Mouse (Mus musculus) embryonic facial prominence, embryonic 13.5 days (tissue): ENCODE measurements at regions not wholly inside any gene's neighbourhood (a gene's known extent, or its start where the extent isn't known, plus 50 kb on each side); places are given as distances from the start of the nearest gene placed in this dataset.
A peak's percentile ranks its signal among the peaks of the same experiment; 100 is the strongest.

Experiments
- ATAC-seq: fragments of 200-750 bp; cut with Nextera tagmentation; 2 replicates; pipeline ENCODE4 v1.8.0; 2017; ENCODE audit warnings: low read depth; ENCODE audit not compliant: insufficient number of reproducible peaks, insufficient read depth, low FRiP score, low TSS enrichment
- H3K27ac ChIP-seq: fragments of 300-500 bp; sonication (generic); 2 replicates; pipeline ENCODE4 v1.5.1; 2015; ENCODE audit warnings: moderate library complexity, mild to moderate bottlenecking, inconsistent platforms
- H3K27me3 ChIP-seq: fragments of 300-500 bp; sonication (generic); 2 replicates; pipeline ENCODE4 v1.6.1; 2015; ENCODE audit warnings: mild to moderate bottlenecking, inconsistent platforms
- H3K36me3 ChIP-seq: fragments of 300-500 bp; sonication (generic); 2 replicates; pipeline ENCODE4 v1.6.1; 2015; ENCODE audit warnings: mild to moderate bottlenecking, inconsistent platforms
- H3K4me1 ChIP-seq: fragments of 300-500 bp; sonication (generic); 2 replicates; pipeline ENCODE4 v1.6.1; 2015; ENCODE audit warnings: inconsistent platforms
- H3K4me2 ChIP-seq: fragments of 300-500 bp; sonication (generic); 2 replicates; pipeline ENCODE4 v1.6.1; 2015; ENCODE audit warnings: moderate library complexity, mild to moderate bottlenecking, inconsistent platforms
- H3K4me3 ChIP-seq: fragments of 300-500 bp; sonication (generic); 2 replicates; pipeline ENCODE4 v1.5.1; 2015; ENCODE audit warnings: mild to moderate bottlenecking, inconsistent platforms
- H3K9ac ChIP-seq: fragments of 300-500 bp; sonication (generic); 2 replicates; pipeline ENCODE4 v1.6.1; 2015; ENCODE audit warnings: mild to moderate bottlenecking, inconsistent platforms
- H3K9me3 ChIP-seq: fragments of 300-500 bp; sonication (generic); 2 replicates; pipeline ENCODE4 v1.6.1; 2016; ENCODE audit warnings: inconsistent platforms
- WGBS: fragments of 180-500 bp; shearing (Covaris S2); methylation state at CpG from one replicate; pipeline ENCODE4 v1.1.7; 2015; ENCODE audit warnings: mixed read lengths; 5-methylcytosine and 5-hydroxymethylcytosine counted together

DNA sequence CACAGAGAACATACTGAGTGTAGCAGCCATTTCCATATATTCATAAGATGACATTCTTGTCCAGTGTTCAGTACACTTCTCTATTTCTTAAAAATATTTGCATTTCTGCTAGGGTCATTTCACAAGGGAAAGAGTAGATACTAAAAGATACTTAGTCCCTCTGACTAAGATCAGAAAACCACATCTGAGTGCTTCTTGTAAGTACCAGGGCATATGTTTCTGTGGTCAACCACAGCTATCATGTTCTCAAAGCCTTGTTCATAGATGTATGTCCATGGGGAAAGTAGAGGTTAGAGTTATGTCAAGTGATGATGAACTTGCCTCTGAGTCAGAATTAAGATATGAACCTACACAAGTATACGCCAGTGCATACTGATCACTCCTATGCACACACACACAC, 279.2 kb upstream of the Clnk start:
- no peak for ATAC-seq
- Histone ChIP-seq H3K9ac (no peak overlapping the region), H3K4me3 (no peak overlapping the region), H3K4me1 (no peaks in the 10 kb centered on the region), H3K27ac (no peak overlapping the region), H3K27me3 (no peaks in the 10 kb centered on the region), H3K36me3 (no peaks in the 10 kb centered on the region), H3K9me3 (no peaks in the 10 kb centered on the region), H3K4me2 (no peak overlapping the region)
- WGBS, result 91% methylated on average over 1 of the region's 1 CpGs

DNA sequence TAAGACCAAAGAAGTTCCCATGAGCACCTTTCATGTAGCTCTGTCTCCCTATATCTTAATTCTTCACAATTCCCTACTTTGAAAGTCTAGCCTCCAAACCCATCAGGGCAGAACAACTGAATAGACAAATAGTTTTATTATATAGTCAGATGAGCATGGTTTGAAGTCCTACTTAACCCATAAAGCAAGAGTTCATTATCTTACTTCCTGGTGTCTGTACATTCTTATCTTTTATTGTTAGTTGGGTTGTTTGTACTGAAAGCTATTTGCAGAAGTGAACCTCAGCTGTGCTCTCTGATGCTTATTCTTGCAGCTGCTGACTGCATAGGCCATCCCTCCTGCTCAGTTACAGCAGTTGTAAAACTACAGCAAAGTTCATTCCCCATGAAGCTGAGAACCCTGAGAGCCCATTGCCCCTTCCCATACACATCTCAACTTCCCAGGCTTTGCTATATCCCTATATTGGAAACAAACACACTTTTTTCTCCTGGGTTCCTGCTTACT, 276.7 kb upstream of the Clnk start:
- H3K9me3 ChIP-seq, result no peaks in the 10 kb centered on the region
- no peaks in the 10 kb centered on the region for H3K36me3 ChIP-seq
- H3K27me3 ChIP-seq, result no peaks in the 10 kb centered on the region
- no peak for ATAC-seq
- no peak overlapping the region for H3K27ac ChIP-seq
- H3K9ac ChIP-seq, result no peak overlapping the region
- no peak overlapping the region for H3K4me2 ChIP-seq
- no peaks in the 10 kb centered on the region for H3K4me1 ChIP-seq
- H3K4me3 ChIP-seq, result no peak overlapping the region

DNA sequence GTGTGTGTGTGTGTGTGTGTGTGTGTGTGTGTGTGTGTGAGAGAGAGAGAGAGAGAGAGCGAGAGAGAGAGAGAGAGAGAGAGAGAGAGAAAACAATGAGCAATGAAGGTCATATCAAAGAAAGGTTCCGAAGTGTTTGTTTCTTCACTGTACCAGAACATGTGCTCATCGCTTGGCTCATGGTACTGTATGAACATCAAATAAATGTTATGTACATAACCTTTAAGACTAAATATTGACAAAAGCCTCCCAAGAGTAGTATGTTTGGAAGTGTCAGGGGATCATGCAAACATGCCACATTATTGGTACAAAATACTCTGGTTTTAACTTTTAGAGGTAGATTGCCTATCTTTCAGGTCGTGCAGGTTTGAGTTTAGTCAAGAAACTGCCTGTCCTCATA, 275.3 kb upstream of the Clnk start:
- H3K27ac ChIP-seq, result no peak overlapping the region
- WGBS, result 92% methylated on average over 4 of the region's 4 CpGs
- H3K9me3 ChIP-seq, result no peaks in the 10 kb centered on the region
- no peak overlapping the region for H3K9ac ChIP-seq
- no peak overlapping the region for H3K4me2 ChIP-seq
- no peaks in the 10 kb centered on the region for H3K36me3 ChIP-seq
- no peaks in the 10 kb centered on the region for H3K4me1 ChIP-seq
- no peak overlapping the region for H3K4me3 ChIP-seq
- no peak for ATAC-seq
- no peaks in the 10 kb centered on the region for H3K27me3 ChIP-seq

DNA sequence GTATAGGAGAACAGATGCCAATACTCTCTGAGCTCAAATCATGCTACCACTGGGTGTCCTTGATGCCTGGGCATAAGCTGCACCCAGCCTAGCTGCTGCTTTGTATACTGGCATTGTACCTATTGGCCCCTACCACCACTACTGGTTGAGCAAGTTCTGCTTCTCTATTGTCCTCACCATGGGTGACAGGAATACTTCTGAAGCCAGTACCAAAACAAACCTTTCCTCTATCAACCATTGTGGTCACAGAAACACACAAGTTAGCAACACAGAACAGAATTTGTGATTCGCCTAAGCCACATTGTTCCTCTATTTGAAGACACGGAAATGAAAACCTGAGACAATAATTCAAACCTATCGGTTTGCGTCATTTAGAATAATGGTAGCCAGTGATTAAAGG, 274.3 kb upstream of the Clnk start:
- H3K9ac ChIP-seq, result no peak overlapping the region
- no peak overlapping the region for H3K4me3 ChIP-seq
- WGBS, result 70% methylated on average over 4 of the region's 4 CpGs
- H3K9me3 ChIP-seq, result no peaks in the 10 kb centered on the region
- H3K27me3 ChIP-seq, result no peaks in the 10 kb centered on the region
- no peak overlapping the region for H3K4me2 ChIP-seq
- ATAC-seq, result no peak
- H3K4me1 ChIP-seq, result no peaks in the 10 kb centered on the region
- H3K27ac ChIP-seq, result no peak overlapping the region
- no peaks in the 10 kb centered on the region for H3K36me3 ChIP-seq

DNA sequence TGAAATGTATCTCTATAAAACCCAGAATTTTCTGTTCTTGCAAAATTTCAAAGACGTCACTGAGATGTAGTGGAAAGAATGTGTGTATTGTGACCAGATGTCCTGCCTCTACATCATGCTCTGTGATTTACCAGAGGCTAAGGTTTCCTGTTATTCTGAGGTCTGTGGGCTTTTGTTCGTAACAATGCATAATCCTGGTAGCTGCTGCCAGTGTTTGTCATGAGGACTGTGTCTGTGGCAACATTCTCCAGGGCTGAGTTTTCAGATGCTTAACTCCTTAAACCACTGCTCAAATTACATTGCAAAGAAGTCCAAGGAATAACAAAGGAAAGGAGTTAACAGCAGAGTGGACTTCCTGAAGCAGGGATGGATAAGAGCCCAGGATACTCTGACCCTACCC, 269.0 kb upstream of the Clnk start:
- 17% methylated on average over 2 of the region's 2 CpGs for WGBS
- Histone ChIP-seq H3K9ac (no peak overlapping the region), H3K27me3 (no peaks in the 10 kb centered on the region), H3K9me3 (no peaks in the 10 kb centered on the region), H3K36me3 (no peaks in the 10 kb centered on the region), H3K4me3 (no peak overlapping the region), H3K4me1 (peaks cover 6% of the 10 kb centered on the region; the same call in 1 of the 2 replicates), H3K27ac (no peak overlapping the region), H3K4me2 (no peak overlapping the region)
- peak; percentile 69; the same call in 1 of the 2 replicates for ATAC-seq

GRCm38 (mm10) chr5:39144225-39144624, 267.6 kb upstream of the Clnk start:
- 84% methylated on average over 10 of the region's 10 CpGs for WGBS
- no peak overlapping the region for H3K4me3 ChIP-seq
- H3K27me3 ChIP-seq, result no peaks in the 10 kb centered on the region
- no peak overlapping the region for H3K4me2 ChIP-seq
- no peak overlapping the region for H3K27ac ChIP-seq
- H3K4me1 ChIP-seq, result peaks cover 6% of the 10 kb centered on the region; the same call in 1 of the 2 replicates
- no peaks in the 10 kb centered on the region for H3K36me3 ChIP-seq
- no peaks in the 10 kb centered on the region for H3K9me3 ChIP-seq
- ATAC-seq, result no peak
- H3K9ac ChIP-seq, result no peak overlapping the region

DNA sequence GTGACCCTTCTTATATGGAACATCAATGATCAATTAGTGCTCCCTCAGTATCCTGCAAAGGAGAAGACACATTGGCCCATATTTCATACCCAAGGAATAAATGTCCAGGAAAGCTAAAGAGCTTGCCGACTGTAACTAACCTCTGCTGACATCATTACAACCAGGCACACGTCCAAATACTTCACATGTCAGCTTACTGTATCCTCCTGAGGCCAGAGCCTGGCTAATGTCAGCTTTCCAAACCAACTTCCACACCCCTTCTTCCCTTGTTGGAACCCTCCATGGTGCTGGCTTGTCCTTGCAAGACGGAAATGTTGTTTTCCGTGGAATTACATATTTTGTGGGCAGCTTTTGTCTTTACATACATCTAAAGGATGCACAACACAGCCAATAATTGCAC, 267.0 kb upstream of the Clnk start:
- no peaks in the 10 kb centered on the region for H3K27me3 ChIP-seq
- H3K9me3 ChIP-seq, result no peaks in the 10 kb centered on the region
- H3K4me2 ChIP-seq, result no peak overlapping the region
- no peak overlapping the region for H3K27ac ChIP-seq
- no peaks in the 10 kb centered on the region for H3K36me3 ChIP-seq
- 48% methylated on average over 4 of the region's 4 CpGs for WGBS
- no peak overlapping the region for H3K4me3 ChIP-seq
- peaks cover 6% of the 10 kb centered on the region; the same call in 1 of the 2 replicates for H3K4me1 ChIP-seq
- no peak for ATAC-seq
- no peak overlapping the region for H3K9ac ChIP-seq

DNA sequence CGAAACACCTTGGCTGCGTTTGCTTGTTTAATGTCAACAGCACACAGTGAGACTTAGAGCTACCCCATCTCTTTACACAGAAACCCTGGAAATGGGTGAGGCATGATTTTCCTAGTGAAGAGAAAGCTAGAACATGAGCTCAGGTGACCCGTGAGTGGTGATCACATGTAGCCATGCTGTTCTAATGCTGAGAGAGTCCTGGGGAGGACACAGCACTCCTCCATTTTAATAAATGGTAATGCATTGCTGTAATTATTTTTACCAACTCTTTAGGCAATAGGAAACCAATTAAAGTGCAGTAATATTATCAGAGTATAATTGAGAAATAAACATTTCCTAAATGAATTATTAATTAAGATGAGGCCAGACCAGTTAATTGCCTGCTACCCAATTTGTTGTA, 261.8 kb upstream of the Clnk start:
- Histone ChIP-seq H3K4me3 (no peak overlapping the region), H3K4me2 (no peak overlapping the region), H3K9me3 (no peaks in the 10 kb centered on the region), H3K36me3 (no peaks in the 10 kb centered on the region), H3K4me1 (no peaks in the 10 kb centered on the region), H3K27me3 (no peaks in the 10 kb centered on the region), H3K9ac (no peak overlapping the region), H3K27ac (no peak overlapping the region)
- 82% methylated on average over 3 of the region's 3 CpGs for WGBS
- no peak for ATAC-seq

DNA sequence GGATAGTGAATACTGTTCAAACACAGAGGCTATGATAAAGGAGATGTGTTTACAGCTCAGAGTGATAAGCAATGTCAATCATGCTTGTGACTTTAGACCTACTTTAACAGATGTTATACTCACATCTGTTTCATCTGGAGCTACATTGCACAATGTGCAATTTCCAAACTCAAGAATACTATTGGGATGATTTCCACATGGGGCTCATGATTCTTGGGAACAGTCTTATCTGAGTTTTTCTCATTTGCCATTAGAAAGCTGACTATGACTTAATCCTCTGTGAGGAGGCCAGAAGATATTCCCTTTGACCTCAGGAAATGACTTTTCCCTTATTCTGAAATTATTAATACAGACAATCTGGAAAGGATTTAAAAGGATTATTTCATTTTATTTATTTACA, 252.3 kb upstream of the Clnk start:
- no peak overlapping the region for H3K4me2 ChIP-seq
- H3K27me3 ChIP-seq, result no peaks in the 10 kb centered on the region
- H3K36me3 ChIP-seq, result no peaks in the 10 kb centered on the region
- peaks cover 25% of the 10 kb centered on the region for H3K4me1 ChIP-seq
- no peak overlapping the region for H3K4me3 ChIP-seq
- H3K9ac ChIP-seq, result no peak overlapping the region
- no peaks in the 10 kb centered on the region for H3K9me3 ChIP-seq
- H3K27ac ChIP-seq, result no peak overlapping the region
- ATAC-seq, result no peak

GRCm38 (mm10) chr5:39126833-39127232, 250.2 kb upstream of the Clnk start:
- Histone ChIP-seq H3K4me1 (peaks cover 25% of the 10 kb centered on the region), H3K27ac (peak overlapping the region; percentile 11; the same call in 1 of the 2 replicates), H3K9ac (no peak overlapping the region), H3K9me3 (no peaks in the 10 kb centered on the region), H3K27me3 (no peaks in the 10 kb centered on the region), H3K36me3 (no peaks in the 10 kb centered on the region), H3K4me3 (no peak overlapping the region), H3K4me2 (no peak overlapping the region)
- WGBS, result 74% methylated on average over 4 of the region's 4 CpGs
- no peak for ATAC-seq

DNA sequence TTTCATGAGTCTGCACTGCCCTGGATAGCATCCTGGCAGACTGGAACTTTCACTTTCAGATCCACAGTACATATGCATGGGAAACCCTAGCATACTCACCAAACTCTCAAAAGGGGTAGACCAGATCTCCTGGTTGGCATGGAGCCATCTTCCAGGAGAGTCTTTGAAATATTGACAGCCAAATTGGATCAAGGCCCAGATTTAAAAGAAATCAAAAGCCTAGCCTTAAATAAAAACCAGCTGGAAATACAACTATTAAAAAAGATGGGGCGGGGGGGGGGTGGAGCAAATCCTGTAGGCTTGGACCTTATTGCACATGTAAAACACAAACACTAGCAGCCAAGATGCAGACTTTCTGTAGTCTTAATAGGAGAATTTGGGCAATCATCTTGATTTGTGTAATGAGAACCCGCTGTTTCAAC, 249.7 kb upstream of the Clnk start:
- H3K27ac ChIP-seq, result 0 out of 2 replicates have a peak overlapping the region, but pooled peaks have one; percentile 11
- no peak overlapping the region for H3K4me3 ChIP-seq
- H3K9ac ChIP-seq, result no peak overlapping the region
- peaks cover 25% of the 10 kb centered on the region for H3K4me1 ChIP-seq
- peak; percentile 82; the same call in 1 of the 2 replicates for ATAC-seq
- WGBS, result 29% methylated on average over 2 of the region's 2 CpGs
- no peaks in the 10 kb centered on the region for H3K9me3 ChIP-seq
- no peak overlapping the region for H3K4me2 ChIP-seq
- no peaks in the 10 kb centered on the region for H3K27me3 ChIP-seq
- no peaks in the 10 kb centered on the region for H3K36me3 ChIP-seq

- Histone ChIP-seq H3K4me3 (no peak overlapping the region), H3K36me3 (no peaks in the 10 kb centered on the region), H3K9ac (no peak overlapping the region), H3K9me3 (no peaks in the 10 kb centered on the region), H3K27ac (no peak overlapping the region), H3K4me1 (no peaks in the 10 kb centered on the region), H3K4me2 (no peak overlapping the region), H3K27me3 (no peaks in the 10 kb centered on the region)
- 81% methylated on average over 1 of the region's 1 CpGs for WGBS
- no peak for ATAC-seq
These were observed 233.7 kb upstream of the Clnk start for GRCm38 (mm10) chr5:39110336-39110735.

GRCm38 (mm10) chr5:39109526-39109925, 232.9 kb upstream of the Clnk start:
- no peaks in the 10 kb centered on the region for H3K9me3 ChIP-seq
- ATAC-seq, result no peak
- WGBS, result 79% methylated on average over 3 of the region's 3 CpGs
- no peaks in the 10 kb centered on the region for H3K4me1 ChIP-seq
- H3K27me3 ChIP-seq, result no peaks in the 10 kb centered on the region
- no peak overlapping the region for H3K27ac ChIP-seq
- no peak overlapping the region for H3K4me3 ChIP-seq
- H3K4me2 ChIP-seq, result no peak overlapping the region
- H3K9ac ChIP-seq, result no peak overlapping the region
- H3K36me3 ChIP-seq, result no peaks in the 10 kb centered on the region
